Mouse (Mus musculus) liver, postnatal 0 days (tissue): ENCODE data around the gene Cog1. TPM values are rescaled to one million over a fixed set of nuclear protein-coding genes. Genes with fewer than 3 reads are reported as not detected.

Experiments
- ATAC-seq: fragments of 200-750 bp; cut with Nextera tagmentation; 2 replicates; pipeline ENCODE4 v1.8.0; 2017; ENCODE audit warnings: mild to moderate bottlenecking, moderate library complexity
- DNase-seq: peaks from one replicate; pipeline ENCODE4 v3.0.0-alpha.2; 2016
- H3K27ac ChIP-seq: fragments of 300-500 bp; sonication (generic); 2 replicates; pipeline ENCODE4 v1.5.1; 2014; ENCODE audit warnings: antibody characterized with exemption, moderate library complexity, mild to moderate bottlenecking, low read depth
- H3K27me3 ChIP-seq: fragments of 300-500 bp; sonication (generic); 2 replicates; pipeline ENCODE4 v1.6.1; 2014; ENCODE audit warnings: low read length, control low read depth, mixed read lengths; ENCODE audit not compliant: insufficient read depth
- H3K36me3 ChIP-seq: fragments of 300-500 bp; sonication (generic); replicated peaks from 2 replicates; pipeline ENCODE4 v1.6.1; 2014; ENCODE audit warnings: mild to moderate bottlenecking, control low read depth, low read length, moderate library complexity, mixed read lengths; ENCODE audit not compliant: insufficient read depth
- H3K4me1 ChIP-seq: fragments of 300-500 bp; sonication (generic); 2 replicates; pipeline ENCODE4 v1.6.1; 2014; ENCODE audit warnings: antibody characterized with exemption, mild to moderate bottlenecking, control low read depth; ENCODE audit not compliant: insufficient read depth
- H3K4me2 ChIP-seq: fragments of 300-500 bp; sonication (generic); 2 replicates; pipeline ENCODE4 v1.6.1; 2014; ENCODE audit warnings: low read depth, mild to moderate bottlenecking, low read length, moderate library complexity, mixed read lengths
- H3K4me3 ChIP-seq: fragments of 300-500 bp; sonication (generic); 2 replicates; pipeline ENCODE4 v1.5.1; 2014; ENCODE audit warnings: low read depth, low read length
- H3K9ac ChIP-seq: fragments of 300-500 bp; sonication (generic); replicated peaks from 2 replicates; pipeline ENCODE4 v1.6.1; 2014; ENCODE audit warnings: mild to moderate bottlenecking, moderate library complexity
- H3K9me3 ChIP-seq: fragments of 300-500 bp; sonication (generic); 2 replicates; pipeline ENCODE4 v1.6.1; 2016; ENCODE audit warnings: mild to moderate bottlenecking, control low read depth, low read length, mixed read lengths
- CTCF ChIP-seq: sonication (generic); IDR thresholded peaks from 2 replicates; pipeline ENCODE4 v1.5.1; 2016; ENCODE audit warnings: antibody characterized with exemption, low read depth
- EP300 ChIP-seq: IDR thresholded peaks from 2 replicates; pipeline ENCODE4 v1.6.1; 2016; ENCODE audit warnings: antibody characterized with exemption, low read depth, mild to moderate bottlenecking
- WGBS: fragments of 180-500 bp; shearing (Covaris S2); extraction: QIAGEN DNeasy Blood & Tissue Kit; methylation state at CpG from one replicate; pipeline ENCODE4 v1.1.7; 2014; ENCODE audit not compliant: insufficient replicate concordance; 5-methylcytosine and 5-hydroxymethylcytosine counted together
- polyA plus RNA-seq: library from polyadenylated mRNA; unstranded; fragments of >200 nt; fragmentation: Nextera tagmentation; extraction: Ambion mirVana; gene quantifications from 2 replicates; pipeline ENCODE4 v1.2.1, GENCODE M21; 2015

Gene Cog1
- polyA plus RNA-seq, 1 experiment from 2014 or later, result 7.1 TPM

DNA sequence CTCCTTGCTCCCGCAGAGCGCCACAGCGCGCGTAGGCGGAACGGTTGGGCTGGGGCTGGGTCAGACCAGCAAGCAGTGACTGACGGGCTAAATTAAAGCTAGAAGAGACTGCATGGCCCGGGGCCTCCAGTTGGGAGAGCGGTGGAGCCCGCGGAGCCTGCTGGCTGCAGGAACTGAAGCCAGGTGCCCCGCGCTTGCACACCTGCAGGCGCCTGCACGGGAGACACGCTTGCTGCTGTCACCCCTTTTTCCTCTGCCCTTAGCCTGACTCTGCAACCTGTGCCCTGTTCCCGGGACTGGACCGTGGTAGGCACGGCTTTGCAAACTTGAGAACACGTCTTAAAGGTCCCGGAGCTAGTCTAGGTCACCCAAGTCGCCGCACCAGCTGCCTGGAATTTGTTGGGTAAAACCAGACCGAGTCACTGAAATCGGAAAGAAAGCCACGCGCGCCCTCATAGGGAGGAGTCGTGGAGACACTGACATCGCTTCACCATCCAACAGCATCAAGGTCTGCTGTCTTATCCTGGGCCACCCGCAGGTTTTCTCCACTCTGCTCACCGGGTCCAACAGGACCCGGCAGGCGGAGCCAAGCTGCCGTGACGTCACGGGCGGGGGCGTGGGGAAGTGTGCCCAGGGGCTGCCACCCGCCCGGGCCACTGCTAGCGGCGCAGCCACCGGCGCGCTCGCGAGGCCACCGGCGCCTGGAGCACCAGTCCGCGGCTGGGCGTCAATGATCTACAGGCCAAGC is 30.1 kb upstream of the Cog1 start, which contains the start of gene Sstr2:
Sstr2 (plus strand) TSS at position 671 of the 748 bp plus-strand sequence.
- Histone ChIP-seq H3K4me1 (peaks cover 8% of the 10 kb centered on the region; the same call in 1 of the 2 replicates), H3K27ac (peak within 1 kb of the TSS; percentile 34; the same call in 1 of the 2 replicates), H3K9ac (peak within 1 kb of the TSS; percentile 53), H3K27me3 (peaks cover 17% of the 10 kb centered on the region), H3K36me3 (no peaks in the 10 kb centered on the region), H3K9me3 (no peaks in the 10 kb centered on the region), H3K4me2 (peak within 1 kb of the TSS; percentile 73), H3K4me3 (peak within 1 kb of the TSS; percentile 50)
- ATAC-seq (peak; percentile 69), DNase-seq (peak; percentile 88)
- TF ChIP-seq CTCF (no peak), EP300 (no peak)
- WGBS, result 1% methylated on average over 48 of the region's 54 CpGs

- DNase-seq (no peak), ATAC-seq (peak; percentile 14; the same call in 1 of the 2 replicates)
- H3K9me3 ChIP-seq, result no peaks in the 10 kb centered on the region
- WGBS, result 1% methylated on average over 31 of the region's 31 CpGs
- H3K9ac ChIP-seq, result peak overlapping the region; percentile 53
- peak overlapping the region; percentile 50 for H3K4me3 ChIP-seq
- H3K4me2 ChIP-seq, result peak overlapping the region; percentile 73
- peaks cover 8% of the 10 kb centered on the region; the same call in 1 of the 2 replicates for H3K4me1 ChIP-seq
- no peak for TF ChIP-seq CTCF
- no peak for TF ChIP-seq EP300
- H3K27ac ChIP-seq, result no peak overlapping the region
- H3K36me3 ChIP-seq, result no peaks in the 10 kb centered on the region
- peaks cover 17% of the 10 kb centered on the region for H3K27me3 ChIP-seq
Measured at GRCm38 (mm10) chr11:113619420-113620080, 29.4 kb upstream of the Cog1 start.

GRCm38 (mm10) chr11:113621001-113621400 is 28.0 kb upstream of the Cog1 start:
- Histone ChIP-seq H3K27ac (no peak overlapping the region), H3K9me3 (no peaks in the 10 kb centered on the region), H3K27me3 (peaks cover 17% of the 10 kb centered on the region), H3K36me3 (no peaks in the 10 kb centered on the region), H3K4me3 (no peak overlapping the region), H3K9ac (no peak overlapping the region), H3K4me2 (no peak overlapping the region), H3K4me1 (peaks cover 8% of the 10 kb centered on the region; the same call in 1 of the 2 replicates)
- TF ChIP-seq CTCF (no peak), EP300 (no peak)
- 30% methylated on average over 2 of the region's 2 CpGs for WGBS
- DNase-seq, result no peak
- ATAC-seq, result no peak

- no peaks in the 10 kb centered on the region for H3K36me3 ChIP-seq
- no peak overlapping the region for H3K27ac ChIP-seq
- H3K27me3 ChIP-seq, result peaks cover 17% of the 10 kb centered on the region
- no peak for ATAC-seq
- TF ChIP-seq CTCF (no peak), EP300 (no peak)
- no peaks in the 10 kb centered on the region for H3K9me3 ChIP-seq
- no peak overlapping the region for H3K4me2 ChIP-seq
- H3K9ac ChIP-seq, result no peak overlapping the region
- H3K4me1 ChIP-seq, result peaks cover 8% of the 10 kb centered on the region; the same call in 1 of the 2 replicates
- DNase-seq, result no peak
- no peak overlapping the region for H3K4me3 ChIP-seq
- 70% methylated on average over 4 of the region's 4 CpGs for WGBS
Measured at GRCm38 (mm10) chr11:113622028-113622427, 26.9 kb upstream of the Cog1 start.

- Histone ChIP-seq H3K4me2 (no peak overlapping the region), H3K9me3 (no peaks in the 10 kb centered on the region), H3K27me3 (no peaks in the 10 kb centered on the region), H3K4me3 (no peak overlapping the region), H3K9ac (no peak overlapping the region), H3K4me1 (no peaks in the 10 kb centered on the region), H3K36me3 (no peaks in the 10 kb centered on the region), H3K27ac (no peak overlapping the region)
- DNase-seq, result no peak
- WGBS, result 80% methylated on average over 18 of the region's 18 CpGs
- no peak for ATAC-seq
- TF ChIP-seq CTCF (no peak), EP300 (no peak)
Measured at GRCm38 (mm10) chr11:113625437-113625836, 23.5 kb upstream of the Cog1 start.

- peaks cover 3% of the 10 kb centered on the region; the same call in 1 of the 2 replicates for H3K4me1 ChIP-seq
- H3K4me2 ChIP-seq, result no peak overlapping the region
- DNase-seq, result no peak
- no peaks in the 10 kb centered on the region for H3K36me3 ChIP-seq
- H3K9ac ChIP-seq, result no peak overlapping the region
- no peaks in the 10 kb centered on the region for H3K9me3 ChIP-seq
- 46% methylated on average over 4 of the region's 4 CpGs for WGBS
- H3K4me3 ChIP-seq, result no peak overlapping the region
- TF ChIP-seq EP300 (no peak), CTCF (peak; percentile 57)
- no peak for ATAC-seq
- no peak overlapping the region for H3K27ac ChIP-seq
- no peaks in the 10 kb centered on the region for H3K27me3 ChIP-seq
Measured at GRCm38 (mm10) chr11:113627785-113628184, 21.2 kb upstream of the Cog1 start.
